Mouse (Mus musculus): Measurements from ENCODE around the gene Fam107a. TPM values are rescaled to one million over a fixed set of nuclear protein-coding genes. Genes with fewer than 3 reads are reported as not detected.
"Not testable (repeated sequence)": the region's sequence is repeated elsewhere in the genome, so short reads cannot be mapped to it uniquely, and the experiment has no call there.

Fam107a gene
- polyA plus RNA-seq, 1 experiment from 2014 or later, result not detected

GRCm38 (mm10) chr14:8313877-8314276 is 3.9 kb downstream of the Fam107a start:
- no peak overlapping the region for H3K27ac ChIP-seq
- WGBS (ENCODE audit: insufficient replicate concordance), result 33% methylated on average over 7 of the region's 7 CpGs
- no peak overlapping the region for H3K9ac ChIP-seq
- no peak overlapping the region for H3K4me2 ChIP-seq
- H3K4me3 ChIP-seq, result no peak overlapping the region
- H3K36me3 ChIP-seq, result no peaks in the 10 kb centered on the region
- ATAC-seq, result no peak
- H3K4me1 ChIP-seq, result peaks cover 5% of the 10 kb centered on the region; the same call in 1 of the 2 replicates
- H3K27me3 ChIP-seq (replicated peaks), result peaks cover 48% of the 10 kb centered on the region
- H3K9me3 ChIP-seq (replicated peaks), result no peaks in the 10 kb centered on the region

DNA sequence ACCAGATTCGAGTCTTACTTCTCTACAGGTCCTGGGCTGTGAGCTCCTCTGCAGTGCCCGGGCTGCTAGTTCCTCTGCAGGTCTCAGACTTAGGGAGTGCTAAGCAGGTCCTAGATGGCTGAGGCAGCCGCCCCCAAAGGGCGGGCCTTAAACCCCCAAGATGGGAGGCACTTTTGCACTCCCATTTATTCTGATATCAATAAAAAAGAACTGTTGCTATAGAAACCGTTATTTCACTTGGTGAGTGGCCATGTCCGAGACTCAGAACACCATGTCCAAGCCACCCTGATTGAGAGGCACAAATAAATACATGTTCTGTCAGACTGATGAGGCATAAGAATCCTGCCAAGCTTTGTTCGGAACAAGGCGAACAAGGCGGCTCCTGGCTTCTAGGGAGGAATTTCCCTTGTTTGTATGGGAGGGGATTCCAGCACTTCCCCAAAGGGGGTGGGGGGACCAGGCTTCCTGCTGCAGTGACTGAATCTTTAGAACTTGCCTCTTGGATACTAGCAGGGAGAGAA is 8.1 kb downstream of the Fam107a start:
- Histone ChIP-seq H3K36me3 (no peaks in the 10 kb centered on the region), H3K9me3 (replicated peaks) (no peaks in the 10 kb centered on the region), H3K27me3 (replicated peaks) (peaks cover 6% of the 10 kb centered on the region), H3K4me1 (peaks cover 5% of the 10 kb centered on the region; the same call in 1 of the 2 replicates), H3K4me2 (no peak overlapping the region), H3K9ac (no peak overlapping the region), H3K27ac (no peak overlapping the region), H3K4me3 (no peak overlapping the region)
- ATAC-seq, result no peak
- 22% methylated on average over 9 of the region's 9 CpGs for WGBS (ENCODE audit: insufficient replicate concordance)

- H3K4me2 ChIP-seq, result no peak overlapping the region
- no peak overlapping the region for H3K4me3 ChIP-seq
- 48% methylated on average over 3 of the region's 3 CpGs for WGBS (ENCODE audit: insufficient replicate concordance)
- H3K9ac ChIP-seq, result no peak overlapping the region
- H3K27me3 ChIP-seq (replicated peaks), result peaks cover 4% of the 10 kb centered on the region; the same call in 1 of the 2 replicates
- H3K4me1 ChIP-seq, result no peaks in the 10 kb centered on the region
- H3K9me3 ChIP-seq (replicated peaks), result no peaks in the 10 kb centered on the region
- no peak overlapping the region for H3K27ac ChIP-seq
- H3K36me3 ChIP-seq, result no peaks in the 10 kb centered on the region
- ATAC-seq, result no peak
Observed at GRCm38 (mm10) chr14:8308650-8309049, 9.2 kb downstream of the Fam107a start.

GRCm38 (mm10) chr14:8306884-8307283 is 10.9 kb downstream of the Fam107a start:
- WGBS (ENCODE audit: insufficient replicate concordance), result 51% methylated on average over 6 of the region's 6 CpGs
- no peaks in the 10 kb centered on the region for H3K9me3 ChIP-seq (replicated peaks)

DNA sequence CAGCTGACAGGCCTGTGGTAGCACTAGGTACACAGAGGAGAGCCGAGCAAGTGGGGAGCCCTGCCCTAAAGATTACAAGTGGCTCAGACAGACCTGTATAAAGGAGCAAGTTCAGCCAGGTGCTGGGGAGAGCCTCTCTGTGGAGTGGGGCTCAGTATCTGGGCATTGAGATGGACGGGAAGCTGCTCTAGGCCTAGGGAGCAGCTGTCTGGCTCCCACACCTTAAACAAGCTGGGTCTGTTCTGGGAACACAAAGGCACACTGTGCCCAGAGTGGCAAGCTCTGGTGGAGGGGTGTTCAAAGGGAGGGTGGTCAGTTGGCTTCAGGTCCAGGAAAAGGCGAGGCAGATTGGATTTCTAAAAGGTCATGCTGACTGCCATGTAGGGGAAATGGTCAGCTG is 12.8 kb downstream of the Fam107a start:
- ATAC-seq, result no peak; the same call in 1 of the 2 replicates
- Histone ChIP-seq H3K9me3 (replicated peaks) (no peaks in the 10 kb centered on the region), H3K36me3 (no peaks in the 10 kb centered on the region), H3K4me1 (no peaks in the 10 kb centered on the region; the same call in 1 of the 2 replicates), H3K27ac (no peak overlapping the region), H3K9ac (no peak overlapping the region), H3K4me3 (no peak overlapping the region), H3K27me3 (replicated peaks) (no peaks in the 10 kb centered on the region), H3K4me2 (no peak overlapping the region)
- 61% methylated on average over 3 of the region's 3 CpGs for WGBS (ENCODE audit: insufficient replicate concordance)

More at GRCm38 (mm10) chr14:8306884-8307283, 10.9 kb downstream of the Fam107a start:
- Histone ChIP-seq H3K4me3 (no peak overlapping the region), H3K4me2 (no peak overlapping the region), H3K36me3 (no peaks in the 10 kb centered on the region), H3K27ac (no peak overlapping the region), H3K9ac (no peak overlapping the region), H3K27me3 (replicated peaks) (peaks cover 4% of the 10 kb centered on the region; the same call in 1 of the 2 replicates), H3K4me1 (no peaks in the 10 kb centered on the region; the same call in 1 of the 2 replicates)
- ATAC-seq, result no peak

DNA sequence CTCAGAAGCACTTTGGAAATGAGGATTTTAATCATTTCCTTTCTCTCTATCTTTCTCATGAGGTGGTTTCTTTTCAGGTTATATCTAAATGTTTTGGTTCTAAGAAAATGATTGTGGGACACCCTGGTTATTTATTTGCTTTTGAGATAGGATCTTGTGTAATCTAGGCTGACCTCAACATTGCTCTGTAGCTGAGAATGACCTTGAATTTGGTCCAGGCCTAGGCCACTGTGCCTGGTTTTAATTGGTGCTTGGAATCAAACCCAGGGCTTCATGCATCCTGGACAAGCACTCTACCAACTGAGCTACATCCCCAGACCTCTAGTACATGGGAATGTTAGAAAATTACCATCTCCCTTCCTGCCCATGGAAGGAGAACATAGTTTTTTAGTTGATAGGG is 13.7 kb downstream of the Fam107a start:
- Histone ChIP-seq H3K27ac (no peak overlapping the region), H3K4me1 (no peaks in the 10 kb centered on the region; the same call in 1 of the 2 replicates), H3K9ac (no peak overlapping the region), H3K36me3 (no peaks in the 10 kb centered on the region), H3K27me3 (replicated peaks) (no peaks in the 10 kb centered on the region; the same call in 1 of the 2 replicates), H3K9me3 (replicated peaks) (no peaks in the 10 kb centered on the region), H3K4me3 (no peak overlapping the region), H3K4me2 (no peak overlapping the region)
- ATAC-seq, result no peak

DNA sequence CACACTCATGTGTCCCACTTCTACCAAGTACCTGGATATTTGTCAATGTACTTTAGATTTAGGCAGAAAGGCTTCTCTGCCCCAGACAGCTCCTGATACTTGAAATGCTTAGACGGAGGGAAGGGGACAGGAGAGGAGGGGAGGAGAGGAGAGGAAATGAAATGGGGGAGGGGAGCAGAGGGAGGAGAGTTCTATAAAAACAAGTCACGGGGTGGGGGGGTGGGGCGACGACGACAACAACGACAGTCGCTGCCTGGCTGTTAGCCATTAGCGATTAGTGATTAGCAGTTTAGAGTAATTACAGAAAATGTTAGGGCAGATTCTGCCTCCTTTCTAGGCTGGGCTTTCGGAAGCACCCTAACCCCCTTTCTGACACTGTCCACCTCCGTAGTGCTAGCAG is 15.1 kb downstream of the Fam107a start:
- no peaks in the 10 kb centered on the region for H3K9me3 ChIP-seq (replicated peaks)
- no peaks in the 10 kb centered on the region; the same call in 1 of the 2 replicates for H3K27me3 ChIP-seq (replicated peaks)
- no peak overlapping the region for H3K9ac ChIP-seq
- WGBS (ENCODE audit: insufficient replicate concordance), result 16% methylated on average over 10 of the region's 10 CpGs
- no peak for ATAC-seq
- H3K27ac ChIP-seq, result no peak overlapping the region
- no peaks in the 10 kb centered on the region for H3K36me3 ChIP-seq
- H3K4me1 ChIP-seq, result no peaks in the 10 kb centered on the region; the same call in 1 of the 2 replicates
- H3K4me3 ChIP-seq, result no peak overlapping the region
- H3K4me2 ChIP-seq, result 0 out of 2 replicates have a peak overlapping the region, but pooled peaks have one; percentile 1

- Histone ChIP-seq H3K4me2 (no peak overlapping the region), H3K36me3 (no peaks in the 10 kb centered on the region), H3K9me3 (replicated peaks) (no peaks in the 10 kb centered on the region), H3K27me3 (replicated peaks) (no peaks in the 10 kb centered on the region; the same call in 1 of the 2 replicates), H3K27ac (no peak overlapping the region), H3K4me3 (no peak overlapping the region), H3K4me1 (no peaks in the 10 kb centered on the region; the same call in 1 of the 2 replicates), H3K9ac (no peak overlapping the region)
- ATAC-seq, result no peak
- WGBS (ENCODE audit: insufficient replicate concordance), result 15% methylated on average over 8 of the region's 8 CpGs
Observed at GRCm38 (mm10) chr14:8300281-8300680, 17.5 kb downstream of the Fam107a start.

DNA sequence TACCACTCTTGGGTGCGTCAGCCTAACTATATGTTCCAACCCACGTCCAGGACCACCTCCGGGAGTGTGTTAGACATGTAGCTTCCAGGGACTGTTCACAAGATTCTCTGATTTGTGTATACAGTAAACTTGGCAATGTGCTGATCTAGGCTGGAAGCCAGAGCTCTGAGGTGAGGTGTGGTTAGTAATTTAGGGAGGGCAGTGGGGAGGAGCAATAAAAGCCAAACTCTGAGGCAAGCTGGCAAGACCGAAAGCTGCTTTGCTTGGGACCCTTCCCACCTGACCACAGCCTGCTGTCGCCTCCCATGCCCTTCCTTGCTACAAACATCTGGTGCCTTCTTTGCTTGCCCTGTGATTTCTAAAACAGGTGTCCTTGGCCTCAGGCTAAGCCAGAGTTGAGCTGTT is 19.9 kb downstream of the Fam107a start:
- H3K27ac ChIP-seq, result no peak overlapping the region
- H3K27me3 ChIP-seq (replicated peaks), result no peaks in the 10 kb centered on the region; the same call in 1 of the 2 replicates
- no peak overlapping the region for H3K9ac ChIP-seq
- no peak; the same call in 1 of the 2 replicates for ATAC-seq
- H3K4me1 ChIP-seq, result no peaks in the 10 kb centered on the region; the same call in 1 of the 2 replicates
- WGBS (ENCODE audit: insufficient replicate concordance), result 52% methylated on average over 5 of the region's 5 CpGs
- H3K4me3 ChIP-seq, result no peak overlapping the region
- no peaks in the 10 kb centered on the region for H3K36me3 ChIP-seq
- H3K4me2 ChIP-seq, result no peak overlapping the region
- no peaks in the 10 kb centered on the region for H3K9me3 ChIP-seq (replicated peaks)

DNA sequence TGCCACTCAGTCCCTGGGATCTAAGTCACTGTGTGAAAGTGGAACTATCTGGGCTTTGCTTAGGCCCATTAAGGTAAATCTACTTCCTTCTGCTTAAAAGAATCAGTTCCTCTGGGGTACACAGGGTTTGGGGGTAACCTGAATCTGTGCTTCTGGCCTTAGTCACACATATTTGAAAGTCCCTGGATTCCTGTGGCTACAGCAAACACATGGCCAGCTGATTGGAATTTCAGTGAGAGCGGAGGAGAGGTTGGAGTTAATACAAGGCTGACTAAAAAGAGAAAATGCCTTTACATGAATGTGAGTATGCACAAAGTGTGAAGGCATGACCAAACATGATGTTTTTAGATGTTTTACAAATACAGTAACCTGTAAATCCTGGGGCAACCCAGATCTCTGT is 23.6 kb downstream of the Fam107a start:
- no peak overlapping the region for H3K9ac ChIP-seq
- no peak overlapping the region for H3K4me2 ChIP-seq
- WGBS (ENCODE audit: insufficient replicate concordance), result 74% methylated on average over 1 of the region's 1 CpGs
- H3K4me3 ChIP-seq, result no peak overlapping the region
- no peaks in the 10 kb centered on the region for H3K4me1 ChIP-seq
- ATAC-seq, result no peak
- no peak overlapping the region for H3K27ac ChIP-seq
- H3K36me3 ChIP-seq, result no peaks in the 10 kb centered on the region
- H3K27me3 ChIP-seq (replicated peaks), result no peaks in the 10 kb centered on the region; the same call in 1 of the 2 replicates
- 0 out of 2 replicates have a peak, but pooled peaks cover 3% of the 10 kb centered on the region for H3K9me3 ChIP-seq (replicated peaks)

DNA sequence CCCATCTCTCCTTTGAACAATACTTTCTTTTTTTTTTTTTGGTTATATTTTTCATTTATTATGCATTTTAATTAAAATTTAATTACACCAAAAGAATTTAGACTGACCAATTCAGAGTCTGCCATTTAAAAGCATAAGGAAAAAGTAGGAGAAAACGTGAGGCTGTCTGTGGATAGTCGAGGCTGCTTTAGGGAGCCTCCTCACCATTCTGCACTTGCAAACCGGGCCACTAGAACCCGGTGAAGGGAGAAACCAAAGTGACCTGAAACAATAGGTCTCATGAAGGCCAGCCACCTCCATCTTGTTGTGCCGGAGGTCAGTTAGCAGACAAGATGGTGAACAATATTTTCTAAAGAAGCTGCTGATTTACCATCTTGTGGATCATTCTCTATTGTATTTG is 31.2 kb downstream of the Fam107a start:
- H3K4me3 ChIP-seq; H3K9me3 ChIP-seq (replicated peaks); H3K27me3 ChIP-seq (replicated peaks); H3K36me3 ChIP-seq; H3K27ac ChIP-seq; H3K9ac ChIP-seq; H3K4me2 ChIP-seq: not testable (repeated sequence)
- 71% methylated on average over 5 of the region's 5 CpGs for WGBS (ENCODE audit: insufficient replicate concordance)
- peak; percentile 84 for ATAC-seq
- peaks cover 10% of the 10 kb centered on the region; the same call in 1 of the 2 replicates for H3K4me1 ChIP-seq

DNA sequence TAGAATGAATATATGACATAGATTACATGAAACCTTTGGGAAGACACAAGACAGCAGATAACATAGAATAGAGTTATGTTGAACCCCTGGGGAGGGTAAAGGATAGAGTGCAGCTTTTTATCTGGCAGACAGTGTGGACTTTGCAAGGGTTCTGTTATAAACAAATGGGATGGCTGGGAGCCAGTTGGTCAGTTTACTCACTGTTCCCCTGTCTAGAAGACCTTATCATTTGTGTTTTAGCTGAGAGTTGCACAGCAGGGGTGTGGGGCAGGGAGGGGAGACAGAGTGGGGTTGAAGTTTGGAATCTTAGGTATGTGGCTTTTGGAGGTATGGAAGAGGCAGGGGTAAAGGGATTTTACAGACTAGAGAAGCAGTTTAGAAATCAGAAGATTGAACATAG is 34.0 kb downstream of the Fam107a start:
- peak; percentile 77 for ATAC-seq
- Histone ChIP-seq H3K4me1 (peaks cover 10% of the 10 kb centered on the region; the same call in 1 of the 2 replicates), H3K36me3 (no peaks in the 10 kb centered on the region), H3K27me3 (replicated peaks) (no peaks in the 10 kb centered on the region), H3K4me3 (no peak overlapping the region), H3K27ac (peak overlapping the region; percentile 66; the same call in 1 of the 2 replicates), H3K9me3 (replicated peaks) (no peaks in the 10 kb centered on the region), H3K4me2 (no peak overlapping the region), H3K9ac (no peak overlapping the region)

DNA sequence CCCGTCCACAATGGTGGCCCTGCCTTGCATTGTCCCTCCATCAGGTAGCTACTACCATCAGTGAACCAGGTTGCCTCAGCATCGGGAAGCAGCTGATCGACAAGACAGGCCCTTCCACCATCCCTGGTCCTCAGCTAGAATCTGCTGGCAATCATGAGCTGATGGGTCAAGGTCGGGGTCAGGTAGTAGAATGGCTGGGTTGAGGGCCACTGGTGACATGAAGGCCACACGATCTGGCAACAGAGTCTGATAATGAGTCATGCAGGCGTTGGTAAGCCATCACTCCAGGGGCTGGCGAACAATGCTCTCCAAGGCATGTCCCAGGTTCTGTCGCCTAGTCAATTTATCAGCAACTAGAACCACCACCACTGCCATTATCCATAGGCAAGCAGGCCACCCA is 46.5 kb downstream of the Fam107a start:
- H3K4me3 ChIP-seq; H3K27ac ChIP-seq; H3K27me3 ChIP-seq (replicated peaks); H3K4me2 ChIP-seq; ATAC-seq; H3K4me1 ChIP-seq; H3K36me3 ChIP-seq; H3K9ac ChIP-seq; H3K9me3 ChIP-seq (replicated peaks): not testable (repeated sequence)
- WGBS (ENCODE audit: insufficient replicate concordance), result 60% methylated on average over 8 of the region's 8 CpGs
